Mouse (Mus musculus) gastrocnemius, postnatal 36 days (tissue): ENCODE data around the gene Cd79b. TPM values are rescaled to one million over a fixed set of nuclear protein-coding genes. Genes with fewer than 3 reads are reported as not detected.

ENCODE experiments used
- DNase-seq, 2 experiments: peaks; one replicate each; pipeline ENCODE4 v3.0.0; 2022
- intact Hi-C: fragments of 180-260 bp; cut with DNase I; formaldehyde crosslinking; loops from one replicate; pipeline ENCODE4 v1.15.1; 2025
- total RNA-seq, 2 experiments: library from RNA; stranded (reverse); gene quantifications; 2 replicates each; pipeline ENCODE4 v1.2.3; 2021

The Cd79b gene
- total RNA-seq, 2 experiments from 2014 or later: 0.30 to 0.43 TPM

GRCm38 (mm10) chr11:106324858-106325257 is 10.3 kb upstream of the Cd79b start:
- intact Hi-C loops: no loop called here
- DNase-seq: no peak

DNA sequence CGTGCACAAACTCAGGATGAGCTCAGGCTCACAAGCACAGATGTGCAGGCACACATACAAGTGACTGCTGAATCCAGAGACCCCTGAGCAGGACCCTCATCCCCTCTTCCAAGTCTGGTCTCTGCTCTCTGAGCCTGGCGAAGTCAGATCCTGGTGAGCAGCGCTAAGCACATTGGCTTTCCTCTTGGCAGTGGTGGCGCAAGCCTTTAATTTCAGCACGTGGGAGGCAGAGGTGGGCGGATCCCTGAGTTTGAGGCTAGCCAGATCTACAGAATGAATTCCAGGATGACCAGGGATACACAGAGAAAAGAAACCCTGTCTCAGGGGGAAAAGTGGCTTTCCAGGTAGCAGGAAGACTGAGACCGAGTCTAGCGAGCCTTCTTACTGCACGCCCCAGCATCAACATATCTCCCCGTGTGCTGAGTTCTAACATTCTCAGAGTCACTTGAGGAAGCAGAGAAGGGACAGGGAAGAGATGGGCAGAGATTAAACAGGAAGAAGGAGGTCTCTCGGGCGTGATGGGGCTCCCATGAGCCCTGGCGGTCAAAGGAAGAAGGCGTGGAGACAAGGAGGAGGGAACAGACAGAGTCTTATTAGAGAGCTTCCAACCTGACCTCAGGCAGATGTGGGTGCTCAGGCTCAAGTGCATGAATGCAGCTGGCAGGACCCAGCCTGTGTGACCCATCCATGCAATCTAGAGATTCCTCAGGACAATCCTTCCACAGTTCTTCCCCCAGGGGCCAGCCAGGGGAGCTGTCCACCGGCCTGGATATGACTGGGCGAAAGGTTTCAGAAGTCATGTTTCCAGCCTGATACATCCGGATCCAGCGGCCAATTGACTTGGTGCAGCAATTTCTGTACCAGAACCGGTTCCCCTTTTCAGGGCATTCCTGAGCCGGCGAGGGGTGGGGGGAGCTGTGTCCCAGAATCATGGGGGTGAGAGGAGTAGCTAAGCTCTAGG is 4.1 kb upstream of the Cd79b start:
- intact Hi-C loops: no loop called here
- no peak for DNase-seq

- DNase-seq: no peak
- intact Hi-C loops: no loop called here
Observed at GRCm38 (mm10) chr11:106317801-106318200, 3.2 kb upstream of the Cd79b start.

DNA sequence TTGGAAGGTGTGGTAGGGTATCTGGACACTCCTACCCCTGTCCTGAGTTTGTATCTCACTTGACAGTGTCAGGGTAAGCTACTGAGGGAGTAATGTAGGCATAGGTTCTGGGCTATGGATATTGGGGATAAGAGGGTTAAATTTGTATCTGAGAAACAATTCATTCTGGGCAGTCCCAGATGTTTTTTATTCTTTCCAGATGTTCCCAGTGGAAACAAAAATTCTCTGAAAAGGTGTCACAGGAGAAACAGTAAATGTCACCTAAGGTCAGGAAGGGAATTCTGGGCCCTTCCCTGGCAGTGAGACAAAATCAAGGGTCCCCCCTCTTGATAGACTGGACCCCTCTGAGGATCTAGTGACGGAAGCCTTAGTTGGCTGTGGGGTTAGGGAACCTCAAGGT is 1.9 kb upstream of the Cd79b start:
- intact Hi-C loops: no loop called here
- DNase-seq: no peak

GRCm38 (mm10) chr11:106313533-106313932 is 1.0 kb downstream of the Cd79b start:
- intact Hi-C loops: no loop called here
- DNase-seq: no peak

GRCm38 (mm10) chr11:106310123-106310522 is 4.4 kb downstream of the Cd79b start:
- intact Hi-C loops: no loop called here
- no peak for DNase-seq

- no peak for DNase-seq
- intact Hi-C loops: no loop called here
Observed at GRCm38 (mm10) chr11:106308162-106308561, 6.4 kb downstream of the Cd79b start.

- DNase-seq: no peak
- intact Hi-C loops: no loop called here
Observed at GRCm38 (mm10) chr11:106307432-106307831, 7.1 kb downstream of the Cd79b start.

- DNase-seq: no peak
- intact Hi-C loops: no loop called here
Observed at GRCm38 (mm10) chr11:106306758-106307157, 7.8 kb downstream of the Cd79b start.

- intact Hi-C loops: no loop called here
- DNase-seq: no peak
Observed at GRCm38 (mm10) chr11:106306065-106306385, 8.5 kb downstream of the Cd79b start.

DNA sequence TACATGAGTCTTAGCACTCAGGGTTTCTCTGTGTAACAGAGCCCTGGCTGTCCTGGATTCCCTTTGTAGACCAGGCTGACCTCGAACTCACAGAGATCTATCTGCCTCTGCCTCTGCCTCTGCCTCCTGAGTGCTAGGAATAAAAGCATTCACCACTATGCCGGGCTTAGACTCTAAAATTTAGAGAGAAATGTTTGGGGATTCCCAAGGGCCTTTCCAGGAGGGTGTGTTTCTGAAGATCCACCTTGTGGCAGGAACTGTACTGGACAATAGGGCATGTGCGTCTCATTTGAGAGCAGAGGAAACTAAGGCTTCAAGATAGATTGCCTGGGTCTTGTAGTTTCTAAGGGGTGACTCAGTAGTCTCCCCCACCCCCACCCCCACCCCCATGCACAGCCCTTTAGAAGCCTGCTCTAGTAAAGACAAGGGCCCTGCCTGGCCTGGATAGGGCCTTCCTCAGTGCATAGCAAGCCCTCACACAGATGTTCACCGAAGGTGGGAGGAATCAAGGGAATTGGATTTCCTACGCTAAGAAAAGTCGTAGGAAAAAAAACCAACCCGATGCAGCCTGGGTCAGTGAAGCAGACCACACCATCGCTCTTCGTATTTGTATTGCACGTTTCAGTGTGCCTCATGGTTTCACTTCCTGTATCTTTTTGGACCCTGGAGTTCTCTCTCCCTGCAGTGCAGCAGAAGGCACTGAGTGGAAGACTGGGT is 9.1 kb downstream of the Cd79b start:
- DNase-seq: no peak
- intact Hi-C loops: no loop called here

DNA sequence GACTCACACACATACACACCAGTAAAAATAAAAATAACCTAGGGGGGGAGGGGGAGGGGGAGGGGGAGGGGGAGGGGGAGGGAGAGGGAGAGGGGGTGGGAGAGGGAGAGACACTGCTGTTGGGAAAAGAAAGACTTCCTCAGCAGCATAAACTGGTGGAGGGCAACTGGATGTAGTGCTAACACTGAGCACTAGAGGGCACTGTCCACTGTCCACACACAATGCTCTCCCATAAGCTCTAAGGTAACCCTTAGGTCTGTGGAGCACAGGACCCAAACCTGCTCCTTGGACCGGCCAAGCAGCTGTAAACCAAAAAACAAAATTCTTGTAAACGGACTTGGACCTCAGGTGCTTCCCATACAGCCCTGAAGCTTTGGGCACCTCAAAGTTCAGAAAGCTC is 11.9 kb downstream of the Cd79b start:
- intact Hi-C loops: loop anchor here (2.0 kb wide), 2 partner anchors 64 to 90 kb away; no protein-coding TSS in a partner anchor
- no peak for DNase-seq

GRCm38 (mm10) chr11:106301765-106302164 is 12.8 kb downstream of the Cd79b start, which contains the start of gene Gh:
Gene Gh, minus strand, starts transcription at chr11:106301865.
- intact Hi-C loops: loop anchor here (2.0 kb wide), 2 partner anchors 65 to 91 kb away; no protein-coding TSS in a partner anchor
- DNase-seq: no peak

DNA sequence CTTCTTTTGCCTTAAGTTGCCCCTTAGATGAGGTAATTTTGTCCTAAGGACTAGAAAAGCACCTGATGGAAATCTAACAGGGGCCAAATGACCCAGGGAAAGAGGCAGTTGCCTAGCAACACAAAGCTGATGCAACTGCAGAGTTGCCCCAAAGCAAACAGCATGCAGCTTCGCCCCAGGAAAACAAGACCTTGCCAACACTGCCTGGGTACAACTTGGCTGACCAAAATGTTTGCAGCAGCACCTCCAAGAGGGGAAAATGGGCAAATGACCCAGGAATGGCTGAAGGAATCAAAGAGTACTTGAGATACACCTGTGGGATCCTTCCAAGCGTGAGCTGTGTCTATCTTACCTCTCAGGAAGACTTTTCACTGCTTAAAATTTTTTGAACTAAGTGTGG is 22.7 kb downstream of the Cd79b start:
- intact Hi-C loops: no loop called here
- no peak for DNase-seq

DNA sequence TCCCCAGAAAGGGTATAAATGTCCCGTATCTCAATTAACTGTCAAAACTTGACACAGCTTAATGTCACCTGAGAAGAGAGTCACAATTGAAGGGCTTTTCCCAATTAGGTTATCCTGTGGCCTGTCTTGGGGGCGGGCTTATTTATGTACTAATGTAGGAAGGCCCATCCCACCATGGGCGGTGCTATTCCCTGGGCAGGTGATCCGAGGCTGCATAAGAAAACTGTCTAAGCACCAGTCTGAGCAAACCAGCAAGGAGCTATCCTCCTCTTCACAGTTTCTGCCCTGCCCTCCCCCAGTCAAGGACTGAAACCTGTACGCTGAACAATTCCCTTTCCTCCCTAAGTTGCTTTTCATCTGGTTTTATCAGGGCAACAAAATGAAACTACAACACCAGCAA is 24.2 kb downstream of the Cd79b start:
- intact Hi-C loops: no loop called here
- DNase-seq: no peak

DNA sequence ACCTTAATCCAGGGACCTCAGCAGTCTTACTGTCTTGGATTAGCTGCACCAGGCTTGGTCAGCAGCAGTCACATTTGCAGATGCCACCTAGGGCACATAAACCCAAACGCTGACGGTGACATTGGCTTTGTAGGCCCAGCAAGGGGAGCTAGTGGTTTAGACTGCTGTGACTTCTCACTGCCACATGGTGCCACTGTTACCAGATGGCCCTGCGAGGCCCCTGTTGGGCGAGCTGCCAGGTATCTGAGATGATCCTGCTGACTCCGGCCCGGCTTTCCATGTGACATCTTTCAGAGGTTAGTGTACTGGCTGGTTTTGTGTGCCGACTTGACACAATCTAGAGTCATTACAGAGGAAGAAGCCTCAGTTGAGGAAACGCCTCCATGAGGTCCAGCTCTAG is 25.2 kb downstream of the Cd79b start:
- peak in 1 of 2 experiments; percentile 52 for DNase-seq
- intact Hi-C loops: loop anchor here (10.0 kb wide), 1 partner anchor 195 kb away; the partner anchor contains the start of gene Ern1

GRCm38 (mm10) chr11:106286987-106287386 is 27.6 kb downstream of the Cd79b start:
- DNase-seq: no peak

GRCm38 (mm10) chr11:106286206-106286605 is 28.4 kb downstream of the Cd79b start:
- DNase-seq: no peak
- intact Hi-C loops: loop anchor here (10.0 kb wide), 1 partner anchor 199 kb away; the partner anchor contains the start of gene Ern1

More at GRCm38 (mm10) chr11:106286987-106287386, 27.6 kb downstream of the Cd79b start:
- intact Hi-C loops: loop anchor here (10.0 kb wide), 1 partner anchor 198 kb away; the partner anchor contains the start of gene Ern1

GRCm38 (mm10) chr11:106284126-106284525 is 30.4 kb downstream of the Cd79b start:
- intact Hi-C loops: loop anchor here (10.0 kb wide), 1 partner anchor 201 kb away; the partner anchor contains the start of gene Ern1
- no peak for DNase-seq

DNA sequence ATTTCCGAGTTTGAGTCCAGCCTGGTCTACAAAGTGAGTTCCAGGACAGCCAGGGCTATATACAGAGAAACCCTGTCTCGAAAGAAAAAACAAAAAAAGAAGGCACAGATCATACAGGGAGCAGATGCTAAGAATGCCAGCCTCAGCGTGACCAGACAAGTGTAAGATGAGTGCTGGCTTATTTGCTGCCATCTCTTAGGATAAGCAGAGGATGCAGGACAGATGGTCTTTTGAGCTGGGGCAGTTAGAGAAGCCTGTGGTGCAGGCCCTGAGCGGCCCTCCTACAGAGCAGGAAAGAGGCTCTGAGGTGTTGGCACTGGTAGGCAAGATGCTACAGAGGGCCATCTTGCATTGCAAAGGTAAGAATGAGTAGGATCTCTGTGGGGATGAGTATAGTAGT is 31.2 kb downstream of the Cd79b start:
- DNase-seq: no peak
- intact Hi-C loops: loop anchor here (10.0 kb wide), 1 partner anchor 201 kb away; the partner anchor contains the start of gene Ern1

DNA sequence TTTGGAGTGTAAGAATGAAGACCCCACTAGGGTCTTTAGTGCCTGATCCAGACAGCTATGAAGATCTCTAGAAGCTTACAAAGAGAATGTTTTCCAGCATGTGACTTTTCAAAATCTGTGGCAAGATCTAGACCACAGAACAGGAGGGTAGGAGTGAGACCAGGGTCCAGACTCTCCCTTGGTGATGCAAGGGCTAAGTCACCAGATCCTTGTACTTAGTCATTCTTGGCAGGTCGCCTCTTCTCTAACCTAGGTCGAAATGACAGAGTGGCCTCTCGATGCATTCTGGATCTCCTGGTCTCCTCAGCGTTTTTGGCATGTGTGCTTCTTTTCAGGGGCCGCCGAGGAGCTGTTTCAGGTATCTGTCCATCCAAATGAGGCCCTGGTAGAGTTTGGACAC is 32.1 kb downstream of the Cd79b start:
- intact Hi-C loops: loop anchor here (10.0 kb wide), 1 partner anchor 202 kb away; the partner anchor contains the start of gene Ern1

More for the DNA sequence above, 32.1 kb downstream of the Cd79b start:
- DNase-seq: no peak
